Mouse (Mus musculus): ENCODE measurements around the gene Mms19. TPM values are rescaled to one million over a fixed set of nuclear protein-coding genes. Genes with fewer than 3 reads are reported as not detected.

Gene Mms19
- polyA plus RNA-seq, 1 experiment from 2014 or later: 41.1 TPM

Other genes starting within 250 kb of the Mms19 start
- gene Slit1, start 237.5 kb downstream of the Mms19 start, polyA plus RNA-seq (2015; fragmentation: Nextera tagmentation; extraction: Ambion mirVana): 6.2 and 6.4 TPM in 2 replicates
- 28.0 and 31.1 TPM in 2 replicates for gene Arhgap19, start 179.1 kb downstream of the Mms19 start, polyA plus RNA-seq (2015; fragmentation: Nextera tagmentation; extraction: Ambion mirVana)
- gene Frat1, start 151.2 kb downstream of the Mms19 start, polyA plus RNA-seq (2015; fragmentation: Nextera tagmentation; extraction: Ambion mirVana): 6.2 and 6.5 TPM in 2 replicates
- 3.7 and 4.7 TPM in 2 replicates for gene Frat2, start 133.0 kb downstream of the Mms19 start, polyA plus RNA-seq (2015; fragmentation: Nextera tagmentation; extraction: Ambion mirVana)
- gene Rrp12, start 85.0 kb downstream of the Mms19 start, polyA plus RNA-seq (2015; fragmentation: Nextera tagmentation; extraction: Ambion mirVana): 16.9 and 18.8 TPM in 2 replicates
- gene Pgam1, start 69.2 kb downstream of the Mms19 start, polyA plus RNA-seq (2015; fragmentation: Nextera tagmentation; extraction: Ambion mirVana): 823 and 859 TPM in 2 replicates
- gene Exosc1, start 47.7 kb downstream of the Mms19 start, polyA plus RNA-seq (2015; fragmentation: Nextera tagmentation; extraction: Ambion mirVana): 74.0 and 78.8 TPM in 2 replicates
- 89.1 and 94.4 TPM in 2 replicates for gene Zdhhc16, start 47.7 kb downstream of the Mms19 start, polyA plus RNA-seq (2015; fragmentation: Nextera tagmentation; extraction: Ambion mirVana)
- 35.9 and 37.8 TPM in 2 replicates for gene Ubtd1, start 606 bp upstream of the Mms19 start, polyA plus RNA-seq (2015; fragmentation: Nextera tagmentation; extraction: Ambion mirVana)
- gene Ankrd2, start 54.8 kb upstream of the Mms19 start, polyA plus RNA-seq (2015; fragmentation: Nextera tagmentation; extraction: Ambion mirVana): not detected in 2 replicates
- gene Hoga1, start 64.5 kb upstream of the Mms19 start, polyA plus RNA-seq (2015; fragmentation: Nextera tagmentation; extraction: Ambion mirVana): 30.4 and 35.0 TPM in 2 replicates
- 0.60 and 0.71 TPM in 2 replicates for gene 4933411K16Rik, start 71.1 kb upstream of the Mms19 start, polyA plus RNA-seq (2015; fragmentation: Nextera tagmentation; extraction: Ambion mirVana)
- gene Morn4, start 105.2 kb upstream of the Mms19 start, polyA plus RNA-seq (2015; fragmentation: Nextera tagmentation; extraction: Ambion mirVana): 32.7 and 35.2 TPM in 2 replicates
- gene Pi4k2a, start 109.3 kb upstream of the Mms19 start, polyA plus RNA-seq (2015; fragmentation: Nextera tagmentation; extraction: Ambion mirVana): 9.1 and 15.3 TPM in 2 replicates
- 24.9 and 30.7 TPM in 2 replicates for gene Avpi1, start 147.9 kb upstream of the Mms19 start, polyA plus RNA-seq (2015; fragmentation: Nextera tagmentation; extraction: Ambion mirVana)
- gene Marveld1, start 166.2 kb upstream of the Mms19 start, polyA plus RNA-seq (2015; fragmentation: Nextera tagmentation; extraction: Ambion mirVana): 8.6 and 8.7 TPM in 2 replicates
- gene Zfyve27, start 182.8 kb upstream of the Mms19 start, polyA plus RNA-seq (2015; fragmentation: Nextera tagmentation; extraction: Ambion mirVana): 33.2 and 35.1 TPM in 2 replicates
- 0.92 and 1.1 TPM in 2 replicates for gene Sfrp5, start 221.1 kb upstream of the Mms19 start, polyA plus RNA-seq (2015; fragmentation: Nextera tagmentation; extraction: Ambion mirVana)

All from kidney, embryonic 16.5 days (tissue).